Mouse (Mus musculus): ENCODE results near the gene Il21. TPM values are rescaled to one million over a fixed set of nuclear protein-coding genes. Genes with fewer than 3 reads are reported as not detected.

The Il21 gene
- polyA plus RNA-seq (2012; rRNA removed), result not detected in 2 replicates

GRCm38 (mm10) chr3:37232586-37233222, at the start of gene Il21:
TSS of gene Il21 (minus strand) at chr3:37232636.

Other genes with a start within 250 kb of the Il21 start
- not detected in 2 replicates for gene Adad1, start 169.1 kb downstream of the Il21 start, polyA plus RNA-seq (2012; rRNA removed)
- not detected in 2 replicates for gene Il2, start 106.7 kb downstream of the Il21 start, polyA plus RNA-seq (2012; rRNA removed)
- gene Bbs12, start 79.9 kb upstream of the Il21 start, polyA plus RNA-seq (2012; rRNA removed), result 0.03 and 0.23 TPM in 2 replicates
- gene Cetn4, start 80.1 kb upstream of the Il21 start, polyA plus RNA-seq (2012; rRNA removed), result 0.04 TPM in 1 of 2 replicates, not detected in the other
- gene Fgf2, start 115.7 kb upstream of the Il21 start, polyA plus RNA-seq (2012; rRNA removed), result 0.38 and 0.71 TPM in 2 replicates
- 0.19 and 0.59 TPM in 2 replicates for gene Spata5, start 187.3 kb upstream of the Il21 start, polyA plus RNA-seq (2012; rRNA removed)
- gene Nudt6, start 187.6 kb upstream of the Il21 start, polyA plus RNA-seq (2012; rRNA removed), result 9.3 and 17.9 TPM in 2 replicates

Measured in stomach, adult 2 months (tissue).